In genomic region chr4:148140098-148141011, GRCm38 (mm10) we compare ENCODE assay signal across 8 mouse cellular contexts. TPM values are rescaled to one million over a fixed set of nuclear protein-coding genes. Genes with fewer than 3 reads are reported as not detected.
DNase-seq lines count a peak whose midpoint lies in the region; ATAC-seq and TF ChIP-seq lines count a peak whose summit lies in the region.

No protein-coding gene starts in this region.

- H3K4me3 ChIP-seq in ES-Bruce4 (ENCODE audit: low read depth, low read length): peak overlapping the region; percentile 89
- peak overlapping the region; percentile 59 for H3K4me3 ChIP-seq in forebrain, embryonic 14.5 days (ENCODE audit: low read depth, low read length)
- peak overlapping the region; percentile 73 for H3K4me3 ChIP-seq in neural tube, embryonic 15.5 days (replicated peaks)

- H3K27me3 ChIP-seq in ES-Bruce4 (ENCODE audit: control insufficient read depth, insufficient read depth, low read length, poor library complexity, severe bottlenecking): no peaks in the 10 kb centered on the region
- no peaks in the 10 kb centered on the region for H3K27me3 ChIP-seq in forebrain, embryonic 14.5 days (replicated peaks; ENCODE audit: control insufficient read depth, insufficient read depth, low read length)
- H3K27me3 ChIP-seq in neural tube, embryonic 15.5 days (replicated peaks): no peaks in the 10 kb centered on the region

- H3K4me1 ChIP-seq in ES-Bruce4 (ENCODE audit: control insufficient read depth, insufficient read depth, low read length): no peaks in the 10 kb centered on the region
- peaks cover 7% of the 10 kb centered on the region for H3K4me1 ChIP-seq in forebrain, embryonic 14.5 days (ENCODE audit: control insufficient read depth, insufficient read depth, low read length)
- peaks cover 22% of the 10 kb centered on the region for H3K4me1 ChIP-seq in neural tube, embryonic 15.5 days

- H3K36me3 ChIP-seq in ES-Bruce4 (ENCODE audit: control insufficient read depth, insufficient read depth, low read length, poor library complexity, severe bottlenecking): peaks cover 4% of the 10 kb centered on the region
- peaks cover 23% of the 10 kb centered on the region for H3K36me3 ChIP-seq in forebrain, embryonic 14.5 days (ENCODE audit: control insufficient read depth, insufficient read depth, low read length)
- H3K36me3 ChIP-seq in neural tube, embryonic 15.5 days: peaks cover 16% of the 10 kb centered on the region

- peak; percentile 29 for TF ChIP-seq POLR2A in ES-Bruce4 (IDR thresholded peaks at IDR 0.05; ENCODE audit: insufficient read depth, low read length)

- intact Hi-C loops in heart, postnatal 14 days (cut with DNase I): no loop called here

- TF ChIP-seq CTCF in ES-Bruce4 (IDR thresholded peaks at IDR 0.05; ENCODE audit: low read depth, low read length): peak; percentile 58

- H3K27ac ChIP-seq in ES-Bruce4 (ENCODE audit: insufficient read depth, low read length): peak overlapping the region; percentile 76
- peak overlapping the region; percentile 88 for H3K27ac ChIP-seq in forebrain, embryonic 14.5 days (ENCODE audit: low read depth, low read length)
- peak overlapping the region; percentile 89 for H3K27ac ChIP-seq in neural tube, embryonic 15.5 days (replicated peaks)

- peak; percentile 94 for DNase-seq in forebrain, embryonic 14.5 days (ENCODE audit: low spot score)
- DNase-seq in heart, postnatal 14 days: peak; percentile 90 to 93
- peak; percentile 93 for DNase-seq in layer of hippocampus, adult 11-12 months (ENCODE audit: low spot score)
- DNase-seq in lung, adult 18-20 months: peak; percentile 95 to 96
- peak; percentile 92 for DNase-seq in testis, postnatal 14 days (ENCODE audit: low spot score)

- WGBS in forebrain, embryonic 14.5 days: under 1% methylated on average over 65 of the region's 65 CpGs
- WGBS in neural tube, embryonic 15.5 days: under 1% methylated on average over 65 of the region's 65 CpGs

- H3K4me2 ChIP-seq in forebrain, embryonic 14.5 days (ENCODE audit: low read length): peak overlapping the region; percentile 93
- H3K4me2 ChIP-seq in neural tube, embryonic 15.5 days: peak overlapping the region; percentile 92

- ATAC-seq in cerebellum, adult (ENCODE audit: insufficient number of reproducible peaks, low FRiP score, low TSS enrichment): peak; percentile 90
- ATAC-seq in forebrain, embryonic 14.5 days: peak; percentile 95
- peak; percentile 96 for ATAC-seq in neural tube, embryonic 15.5 days (ENCODE audit: low FRiP score)

- TF ChIP-seq EP300 in ES-Bruce4 (IDR thresholded peaks at IDR 0.05; ENCODE audit: insufficient read depth, low read depth, low read length): no peak

- peak overlapping the region; percentile 62 for H3K9ac ChIP-seq in ES-Bruce4 (ENCODE audit: low read depth, poor library complexity, severe bottlenecking)
- peak overlapping the region; percentile 73 for H3K9ac ChIP-seq in forebrain, embryonic 14.5 days (ENCODE audit: low read length)
- peak overlapping the region; percentile 74 for H3K9ac ChIP-seq in neural tube, embryonic 15.5 days (replicated peaks)

- H3K9me3 ChIP-seq in ES-Bruce4 (replicated peaks; ENCODE audit: control insufficient read depth, insufficient read depth, low read length, poor library complexity, severe bottlenecking): no peaks in the 10 kb centered on the region
- H3K9me3 ChIP-seq in forebrain, embryonic 14.5 days (replicated peaks; ENCODE audit: control insufficient read depth, low read length): no peaks in the 10 kb centered on the region
- H3K9me3 ChIP-seq in neural tube, embryonic 15.5 days (replicated peaks): no peaks in the 10 kb centered on the region

RNA-seq across cellular contexts. Expression of gene Draxin, which starts 9.9 kb away (rescaled TPM):
- 0.17 and 0.22 TPM in 2 replicates for polyA plus RNA-seq in ES-Bruce4 (2011; ENCODE audit: insufficient read depth, insufficient read length, low read depth, missing spikeins)
- polyA plus RNA-seq in forebrain, embryonic 14.5 days (2014; fragmentation: Nextera tagmentation; extraction: Ambion mirVana): 18.8 and 20.7 TPM in 2 replicates
- under 1 TPM; 0.05 to 0.07 TPM for total RNA-seq in heart, postnatal 14 days (2021)
- polyA plus RNA-seq in neural tube, embryonic 15.5 days (2015; fragmentation: Nextera tagmentation; extraction: Ambion mirVana): 7.3 and 10.4 TPM in 2 replicates

RNA-seq across cellular contexts. Expression of gene Mad2l2, which starts 10.2 kb away (rescaled TPM):
- polyA plus RNA-seq in ES-Bruce4 (2011; ENCODE audit: insufficient read depth, insufficient read length, low read depth, missing spikeins): 45.9 and 60.3 TPM in 2 replicates
- polyA plus RNA-seq in forebrain, embryonic 14.5 days (2014; fragmentation: Nextera tagmentation; extraction: Ambion mirVana): 129 and 141 TPM in 2 replicates
- total RNA-seq in heart, postnatal 14 days (2021): 10 to 100 TPM; 11.5 to 12.5 TPM
- polyA plus RNA-seq in neural tube, embryonic 15.5 days (2015; fragmentation: Nextera tagmentation; extraction: Ambion mirVana): 99.2 and 99.9 TPM in 2 replicates

RNA-seq across cellular contexts. Expression of gene Fbxo6, which starts 11.6 kb away (rescaled TPM):
- 41.6 and 51.5 TPM in 2 replicates for polyA plus RNA-seq in ES-Bruce4 (2011; ENCODE audit: insufficient read depth, insufficient read length, low read depth, missing spikeins)
- 19.0 and 20.6 TPM in 2 replicates for polyA plus RNA-seq in forebrain, embryonic 14.5 days (2014; fragmentation: Nextera tagmentation; extraction: Ambion mirVana)
- 10 to 100 TPM; 28.3 to 30.6 TPM for total RNA-seq in heart, postnatal 14 days (2021)
- polyA plus RNA-seq in neural tube, embryonic 15.5 days (2015; fragmentation: Nextera tagmentation; extraction: Ambion mirVana): 20.6 and 21.9 TPM in 2 replicates

RNA-seq across cellular contexts. Expression of gene Fbxo44, which starts 19.9 kb away (rescaled TPM):
- polyA plus RNA-seq in ES-Bruce4 (2011; ENCODE audit: insufficient read depth, insufficient read length, low read depth, missing spikeins): 12.5 and 13.3 TPM in 2 replicates
- 70.6 and 76.3 TPM in 2 replicates for polyA plus RNA-seq in forebrain, embryonic 14.5 days (2014; fragmentation: Nextera tagmentation; extraction: Ambion mirVana)
- total RNA-seq in heart, postnatal 14 days (2021): 10 to 100 TPM in 1 of 2 experiments, 1 to 10 TPM in 1; 9.9 to 11.0 TPM
- polyA plus RNA-seq in neural tube, embryonic 15.5 days (2015; fragmentation: Nextera tagmentation; extraction: Ambion mirVana): 89.4 and 104 TPM in 2 replicates

RNA-seq across cellular contexts. Expression of gene Fbxo2, which starts 20.1 kb away (rescaled TPM):
- 6.0 and 6.9 TPM in 2 replicates for polyA plus RNA-seq in ES-Bruce4 (2011; ENCODE audit: insufficient read depth, insufficient read length, low read depth, missing spikeins)
- polyA plus RNA-seq in forebrain, embryonic 14.5 days (2014; fragmentation: Nextera tagmentation; extraction: Ambion mirVana): 2.2 and 3.2 TPM in 2 replicates
- not detected for total RNA-seq in heart, postnatal 14 days (2021)
- 17.2 and 19.0 TPM in 2 replicates for polyA plus RNA-seq in neural tube, embryonic 15.5 days (2015; fragmentation: Nextera tagmentation; extraction: Ambion mirVana)

Comparison
In these comparisons a context has a peak if more than half of its experiments do, and no peak if none do; other contexts are left out.
1. Peak in every context shown above with its lines: DNase-seq, ATAC-seq, H3K4me3 ChIP-seq and H3K27ac ChIP-seq.